Mouse (Mus musculus) heart, postnatal 10 days (tissue): Measurements from ENCODE around the gene Pold4. TPM values are rescaled to one million over a fixed set of nuclear protein-coding genes. Genes with fewer than 3 reads are reported as not detected.
A peak's percentile ranks its signal among the peaks of the same experiment; 100 is the strongest.

Source experiments
- DNase-seq, 2 experiments: peaks; one replicate each; pipeline ENCODE4 v3.0.0; 2021
- intact Hi-C: fragments of 180-260 bp; cut with DNase I; formaldehyde crosslinking; loops from one replicate; pipeline ENCODE4 v1.15.1; 2025
- total RNA-seq, 2 experiments: library from RNA; stranded (reverse); gene quantifications; 2 replicates each; pipeline ENCODE4 v1.2.3; 2021

Gene Pold4
- total RNA-seq, 2 experiments from 2014 or later: 10.7 to 13.5 TPM

DNA sequence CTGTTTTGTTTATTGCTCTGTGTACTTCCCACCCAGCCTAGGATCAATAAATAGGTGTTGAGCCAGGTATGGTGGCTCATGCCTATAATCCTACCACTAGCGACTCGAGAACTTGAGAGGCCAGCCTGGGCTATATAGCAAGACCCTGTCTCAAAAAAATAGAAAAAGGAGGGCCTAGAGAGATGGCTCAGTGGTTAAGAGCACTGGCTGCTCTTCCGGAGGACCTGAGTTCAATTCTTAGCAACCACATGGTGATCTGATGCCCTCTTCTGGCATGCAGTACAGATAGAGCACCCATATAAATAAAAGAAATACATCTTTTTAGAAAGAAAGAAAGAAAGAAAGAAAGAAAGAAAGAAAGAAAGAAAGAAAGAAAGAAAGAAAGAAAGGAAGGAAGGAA, 28.6 kb upstream of the Pold4 start:
- DNase-seq: peak in 1 of 2 experiments; percentile 10
- intact Hi-C loops: loop anchor here (2.0 kb wide), 1 partner anchor 104 kb away; the partner anchor contains the start of gene Pitpnm1

DNA sequence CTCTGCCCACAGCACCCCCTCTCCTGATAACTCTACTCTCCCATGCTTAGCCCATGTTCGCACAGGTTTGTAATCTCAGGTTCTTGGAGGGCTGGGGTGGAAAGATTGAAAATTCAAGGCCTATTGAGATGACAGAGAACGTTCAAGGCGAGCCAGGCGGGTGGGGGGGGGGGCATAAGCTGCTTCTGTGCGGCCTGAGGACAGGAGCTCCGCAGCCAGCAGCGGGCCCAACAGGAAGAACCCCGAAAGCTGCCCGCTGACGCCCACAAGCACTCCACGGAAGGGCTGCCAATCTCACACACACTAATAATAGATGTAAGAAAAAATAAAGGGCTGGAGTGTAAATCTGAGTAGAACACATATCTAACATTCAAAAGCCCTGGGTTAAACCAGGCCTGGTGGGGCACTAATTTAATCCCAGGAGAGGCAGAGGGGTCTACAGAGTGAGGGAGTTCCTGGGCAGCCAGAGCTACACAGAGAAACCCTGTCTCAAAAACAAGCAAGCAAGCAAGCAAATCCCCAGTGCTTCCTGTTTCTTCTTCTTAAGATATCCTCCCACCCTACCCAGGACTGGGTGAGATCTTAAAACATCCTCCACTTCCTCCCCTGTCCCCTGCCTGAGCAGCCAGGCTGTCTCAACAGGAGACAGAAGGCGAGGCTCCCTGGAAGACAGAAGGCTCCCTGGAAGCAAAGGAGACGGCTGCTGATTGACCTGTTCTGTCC, 27.9 kb upstream of the Pold4 start:
- intact Hi-C loops: loop anchor here (2.0 kb wide), 1 partner anchor 105 kb away; the partner anchor contains the start of gene Pitpnm1
- peak in 1 of 2 experiments; percentile 24 for DNase-seq

DNA sequence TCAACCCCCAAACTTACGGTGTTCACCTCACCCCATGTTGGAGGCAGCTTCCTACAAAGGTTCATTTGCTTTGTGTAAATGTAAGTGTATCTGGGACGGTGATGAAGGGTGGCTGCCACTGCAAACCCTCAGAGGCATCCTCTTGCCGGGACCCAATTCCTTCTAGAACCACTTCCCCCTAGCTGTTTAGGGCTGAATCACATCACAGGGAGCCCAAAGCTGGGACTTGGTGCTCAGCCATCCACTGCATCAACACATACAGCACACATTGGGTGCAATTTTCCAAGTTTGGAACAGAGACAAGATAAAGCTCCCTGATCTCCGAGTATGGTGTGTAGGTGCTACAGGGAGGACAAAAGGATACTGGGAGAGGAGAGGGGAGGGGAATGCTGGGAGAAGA, 26.8 kb upstream of the Pold4 start:
- peak in 1 of 2 experiments; percentile 9 for DNase-seq
- intact Hi-C loops: loop anchor here (5.0 kb wide), 1 partner anchor 102 kb away; the partner anchor contains the start of gene Grk2

DNA sequence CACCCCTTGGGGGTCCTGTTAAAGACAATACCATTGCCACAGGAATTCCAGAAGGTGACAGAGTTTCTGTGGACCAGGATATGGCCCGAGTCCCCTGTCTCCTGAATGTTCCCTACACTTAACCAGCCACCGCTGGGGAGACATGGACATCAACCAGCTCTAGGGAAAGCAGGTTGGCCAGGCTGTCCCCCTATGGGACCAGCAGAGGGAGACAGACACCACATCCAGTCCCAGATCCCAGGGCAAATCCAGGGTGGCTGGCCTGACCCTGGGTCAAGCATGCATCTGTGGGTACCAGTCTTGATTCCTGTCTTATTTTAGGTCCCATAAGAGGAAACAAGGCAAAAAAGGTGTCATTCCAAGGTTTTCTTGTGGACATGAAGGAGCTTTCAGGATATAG, 24.7 kb upstream of the Pold4 start:
- intact Hi-C loops: loop anchor here (1.0 to 5.0 kb wide), 2 partner anchors 21 to 100 kb away; partner anchors contain the start of gene Grk2
- peak; percentile 81 to 85 for DNase-seq

DNA sequence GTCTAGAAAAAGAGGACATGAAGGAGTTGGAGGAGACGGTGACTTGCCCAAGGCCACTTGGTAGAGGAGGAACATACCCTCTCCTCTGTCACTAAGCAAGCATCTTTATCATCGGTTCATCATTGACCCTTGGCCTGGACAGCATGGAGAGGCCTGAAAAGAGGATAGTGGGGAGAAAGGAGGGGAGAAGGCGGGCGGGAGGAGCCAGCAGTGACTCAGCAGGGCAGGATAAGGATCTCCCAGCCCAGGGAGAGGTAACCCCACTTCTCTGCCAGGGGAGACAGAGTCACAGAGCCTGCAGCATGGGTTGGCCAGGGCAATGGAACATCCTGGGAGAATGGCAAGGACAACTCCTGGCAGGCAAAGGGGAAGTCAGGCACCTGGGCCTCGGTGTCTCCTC, 23.1 kb upstream of the Pold4 start:
- no peak for DNase-seq
- intact Hi-C loops: loop anchor here (5.0 kb wide), 1 partner anchor 99 kb away; the partner anchor contains the start of gene Grk2

DNA sequence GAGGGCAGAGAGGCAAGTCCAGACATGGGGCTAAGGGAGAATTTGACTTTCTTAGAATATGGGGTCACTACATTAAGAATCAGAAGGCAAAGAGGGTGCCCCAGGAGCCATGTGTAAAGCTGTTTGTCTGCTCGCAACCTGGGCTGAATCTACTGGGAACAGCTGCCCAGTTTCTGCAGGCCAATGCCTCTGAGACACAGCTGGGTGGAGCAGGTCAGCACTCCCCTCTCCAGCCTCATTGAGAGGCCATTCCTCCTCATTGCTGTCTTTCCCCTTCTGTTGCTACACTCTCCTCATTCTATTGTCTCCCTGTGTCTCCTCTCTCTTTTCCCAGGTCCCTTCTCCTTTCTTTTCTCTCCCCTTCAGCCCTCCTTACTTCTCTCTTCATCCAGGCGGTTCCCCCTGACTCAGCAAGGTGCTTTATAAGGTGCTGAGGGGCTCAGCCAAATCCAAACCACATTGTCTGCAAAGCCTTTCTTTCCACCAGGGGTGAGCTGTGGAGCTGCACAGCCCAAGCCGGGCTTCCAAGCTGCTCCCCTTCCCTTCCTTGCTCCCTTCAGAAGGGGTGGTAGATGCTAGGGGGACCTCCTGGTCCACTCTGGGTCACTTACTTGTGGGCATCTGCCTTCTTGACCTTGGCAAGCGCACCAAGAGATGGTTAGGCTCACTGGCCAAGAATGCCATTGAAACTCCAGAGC, 19.7 kb upstream of the Pold4 start:
- intact Hi-C loops: no loop called here

DNA sequence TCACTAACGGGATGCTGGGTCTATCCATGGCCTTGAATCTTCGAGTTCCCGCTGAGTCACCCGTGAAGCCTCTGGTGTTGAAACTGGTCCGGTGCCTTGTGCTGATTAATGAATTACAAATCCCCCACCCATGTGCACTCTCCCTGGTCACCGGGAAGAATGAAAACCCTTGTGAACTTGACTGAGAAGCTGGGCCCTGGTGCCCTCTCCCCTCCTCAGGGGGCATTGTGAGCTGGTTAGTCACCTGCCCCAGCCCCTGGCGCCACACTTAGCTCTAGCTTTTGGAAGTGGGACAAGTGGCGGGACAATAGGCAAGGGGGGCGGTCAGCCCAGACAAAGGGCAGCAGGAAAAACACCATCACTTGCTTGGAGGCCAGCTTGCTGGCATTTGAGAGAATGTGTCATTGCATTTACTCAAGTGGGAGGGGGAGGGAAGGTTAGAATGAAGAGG, 18.1 kb upstream of the Pold4 start:
- intact Hi-C loops: no loop called here
- DNase-seq: peak in 1 of 2 experiments; percentile 47

More for the DNA sequence above, 19.7 kb upstream of the Pold4 start:
- no peak for DNase-seq

DNA sequence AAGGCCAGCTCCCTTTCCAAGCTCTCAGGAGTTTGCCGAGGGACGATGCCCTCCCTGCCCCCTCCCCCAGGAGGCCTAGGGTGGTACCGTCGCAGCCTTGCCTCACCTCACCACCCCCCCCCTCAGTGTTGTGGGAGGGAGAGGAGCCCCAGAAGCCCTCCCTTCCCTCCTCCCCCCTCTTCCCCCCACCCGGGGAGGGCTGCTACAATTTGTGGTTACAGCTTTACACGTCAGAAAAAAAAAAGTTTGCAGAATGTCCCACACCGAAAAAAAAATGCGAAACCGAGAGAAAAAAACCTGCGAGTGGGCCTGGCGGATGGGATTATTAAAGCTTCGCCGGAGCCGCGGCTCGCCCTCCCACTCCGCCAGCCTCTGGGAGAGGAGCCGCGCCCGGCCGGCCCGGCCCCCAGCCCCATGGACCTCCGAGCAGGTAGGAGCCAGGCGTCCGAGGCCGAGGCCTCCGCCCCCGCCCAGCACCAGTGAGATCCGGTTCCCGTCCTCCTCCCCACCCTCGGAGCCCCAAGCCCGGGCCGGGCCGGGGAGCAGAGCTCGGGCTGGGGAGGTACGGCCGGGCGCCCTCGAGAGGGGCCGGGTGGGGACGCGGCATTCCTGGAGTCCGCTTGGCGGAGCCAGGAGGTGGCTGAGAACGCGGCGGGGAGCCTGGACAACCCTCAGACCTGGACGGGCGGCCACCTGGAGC, 17.5 kb upstream of the Pold4 start, which contains the start of the genes Clcf1 and AC109138.7:
TSS of gene Clcf1 (plus strand) at position 168 of the 700 bp plus-strand sequence.
TSS of gene AC109138.7 (plus strand) at position 287 of the 700 bp plus-strand sequence.
- DNase-seq: peak; percentile 55 to 63
- intact Hi-C loops: no loop called here

DNA sequence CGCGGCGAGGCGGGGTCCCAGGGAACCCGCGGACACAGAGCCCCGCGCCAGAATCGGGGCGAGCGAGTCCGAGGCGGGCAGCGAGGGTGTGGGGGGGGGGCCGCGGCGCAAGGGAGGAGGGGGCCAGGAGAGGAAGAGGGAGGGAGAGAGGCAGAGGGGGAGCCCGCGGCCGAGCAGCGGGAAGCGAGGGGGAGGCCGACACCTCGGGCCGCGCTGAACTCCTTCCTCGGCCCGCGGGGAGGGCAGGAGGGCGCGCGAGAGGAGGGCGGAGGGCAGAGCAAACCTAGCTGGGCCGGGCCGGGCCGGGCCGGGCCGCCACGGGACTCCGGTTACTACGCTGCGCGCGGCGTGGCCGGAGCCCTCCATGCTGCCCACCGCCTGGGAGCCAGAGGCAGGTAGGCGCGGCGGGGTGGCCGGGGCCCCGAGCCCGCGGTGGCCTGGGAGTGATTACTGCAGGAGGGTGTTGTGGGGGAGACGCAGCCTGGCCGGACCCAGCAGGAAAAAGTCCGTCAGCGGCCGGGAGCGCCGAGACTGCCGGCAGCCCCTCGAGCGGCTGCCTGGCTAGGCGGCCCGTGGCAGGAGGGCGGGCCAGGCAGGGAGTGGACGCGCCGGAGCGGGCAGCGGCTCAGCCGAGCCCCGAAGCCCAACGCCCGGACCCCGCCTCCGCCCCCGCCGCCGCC, 16.8 kb upstream of the Pold4 start:
- peak; percentile 46 to 49 for DNase-seq
- intact Hi-C loops: no loop called here

DNA sequence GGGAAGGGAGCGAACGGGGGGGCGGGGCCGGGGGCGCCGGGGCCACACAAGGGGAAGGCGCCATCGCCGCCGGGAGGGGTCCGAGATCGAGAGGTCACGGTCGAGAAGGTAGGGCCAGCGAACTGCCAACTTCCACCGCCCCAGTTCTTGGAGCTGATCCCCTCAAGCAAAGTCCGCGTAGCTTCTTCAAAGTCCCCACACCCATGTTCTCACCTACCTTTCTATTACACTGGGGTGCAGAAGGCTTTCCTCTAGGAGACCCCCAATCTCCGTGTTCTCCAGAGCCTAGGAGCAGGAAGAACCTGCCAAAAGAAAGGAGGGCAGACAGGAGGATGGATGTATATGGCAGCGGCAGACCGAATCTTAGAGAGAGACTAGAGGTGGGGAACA, 16.3 kb upstream of the Pold4 start:
- no peak for DNase-seq
- intact Hi-C loops: no loop called here

DNA sequence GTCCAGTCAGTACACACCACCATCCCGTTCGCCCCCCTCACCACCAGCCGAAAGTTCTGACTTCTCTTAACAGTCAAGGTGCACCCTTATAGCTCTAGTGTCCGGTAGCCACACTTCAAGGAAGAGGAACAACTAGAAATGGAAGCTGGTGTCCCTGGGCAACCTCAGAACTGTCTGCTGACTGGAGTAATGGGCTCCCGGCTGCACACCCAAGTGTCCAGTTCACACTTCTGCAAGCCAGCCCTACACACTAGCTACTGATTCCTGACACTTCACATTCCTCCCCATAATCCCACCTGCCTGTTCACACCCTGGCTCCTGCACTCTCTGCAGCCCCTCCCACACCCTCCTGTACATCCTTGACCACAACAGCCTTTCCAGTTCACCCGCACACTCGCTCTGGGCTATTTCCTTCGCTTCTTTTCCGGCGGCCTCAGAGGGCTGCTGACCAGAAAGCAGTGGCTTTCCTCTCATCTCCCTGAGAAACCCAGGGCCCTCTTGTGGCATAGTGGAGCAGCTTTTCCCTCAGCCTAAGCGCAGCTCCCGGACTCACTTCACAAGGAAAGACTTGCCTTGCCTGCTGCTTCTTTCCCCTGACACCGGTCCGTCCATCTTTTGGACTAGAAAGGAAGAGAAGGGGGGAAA, 15.5 kb upstream of the Pold4 start:
- peak; percentile 61 to 67 for DNase-seq
- intact Hi-C loops: no loop called here

DNA sequence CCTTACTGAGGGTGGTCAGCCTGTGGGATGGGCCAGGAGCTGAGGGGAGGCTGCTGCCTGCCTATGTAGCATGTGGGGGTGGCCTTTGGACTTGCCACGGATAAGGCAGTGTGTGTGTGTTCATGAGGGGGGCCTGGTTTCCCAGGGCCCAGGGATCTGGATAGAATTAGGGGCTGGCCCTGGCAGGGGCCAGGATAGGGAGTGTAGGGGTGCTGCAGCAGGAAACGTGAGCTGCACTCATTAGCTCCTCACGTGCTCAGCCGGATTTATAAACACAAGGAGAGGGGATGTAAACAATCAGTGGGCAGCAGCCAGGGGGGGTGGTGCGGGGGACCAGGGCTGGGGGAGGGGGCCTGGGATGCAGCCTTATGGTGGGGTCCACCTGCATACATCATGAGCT, 14.6 kb upstream of the Pold4 start:
- no peak for DNase-seq
- intact Hi-C loops: no loop called here

DNA sequence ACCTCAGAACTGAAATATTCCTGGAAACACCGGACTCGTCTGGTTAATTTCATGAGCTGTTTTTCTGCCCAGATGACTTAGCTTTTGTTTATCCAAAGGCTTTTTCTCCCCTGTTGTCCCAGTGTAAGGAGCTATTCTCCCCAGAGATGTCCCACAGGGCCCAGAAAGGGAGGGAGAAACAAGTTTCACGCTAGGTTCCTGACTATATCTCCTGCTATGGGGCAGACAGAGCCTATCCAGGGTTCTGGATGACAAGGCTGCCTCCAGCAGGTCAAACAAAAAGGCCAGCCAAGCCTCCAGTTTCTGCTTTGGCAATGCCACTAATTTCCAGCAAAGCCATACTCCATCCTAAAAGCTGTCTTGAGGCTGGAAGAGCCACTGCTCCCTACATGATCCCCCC, 13.8 kb upstream of the Pold4 start:
- intact Hi-C loops: no loop called here
- no peak for DNase-seq

DNA sequence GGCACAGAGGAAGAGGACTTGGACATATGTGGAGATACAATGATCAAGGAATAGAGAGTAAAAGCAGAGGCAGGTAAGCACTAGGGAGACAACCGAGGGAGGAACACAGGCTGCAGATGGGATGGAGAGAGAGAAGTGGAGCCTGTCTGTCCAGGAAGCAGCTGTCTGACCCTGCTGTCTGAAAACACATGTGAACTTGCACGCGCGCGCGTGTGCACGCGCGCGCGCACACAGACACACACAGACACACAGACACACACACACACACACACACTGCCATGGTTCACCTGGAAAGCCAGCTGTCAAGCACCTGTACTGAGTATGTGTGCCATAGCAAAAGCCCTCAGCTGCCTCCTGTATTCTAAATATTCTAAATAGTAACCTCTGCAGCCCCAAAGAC, 13.4 kb upstream of the Pold4 start:
- no peak for DNase-seq
- intact Hi-C loops: no loop called here

DNA sequence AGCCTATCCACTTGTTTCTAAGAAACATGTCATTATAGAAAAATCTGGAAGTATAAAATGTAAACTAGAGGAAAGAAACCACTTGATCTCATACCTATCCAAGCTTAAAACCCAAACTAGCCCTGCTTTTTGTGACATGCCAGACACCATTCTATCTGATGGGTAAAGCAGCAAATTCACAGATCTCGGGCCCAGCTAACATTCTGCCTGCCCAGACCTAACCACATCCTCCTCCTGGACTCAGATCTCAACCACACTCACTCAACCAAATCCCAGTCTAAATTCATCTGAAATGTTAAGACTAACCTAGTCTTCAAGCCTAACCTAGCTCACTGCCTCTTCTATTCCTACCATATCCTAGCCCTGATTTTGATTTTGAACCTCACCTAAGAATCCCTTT, 12.9 kb upstream of the Pold4 start:
- intact Hi-C loops: no loop called here

DNA sequence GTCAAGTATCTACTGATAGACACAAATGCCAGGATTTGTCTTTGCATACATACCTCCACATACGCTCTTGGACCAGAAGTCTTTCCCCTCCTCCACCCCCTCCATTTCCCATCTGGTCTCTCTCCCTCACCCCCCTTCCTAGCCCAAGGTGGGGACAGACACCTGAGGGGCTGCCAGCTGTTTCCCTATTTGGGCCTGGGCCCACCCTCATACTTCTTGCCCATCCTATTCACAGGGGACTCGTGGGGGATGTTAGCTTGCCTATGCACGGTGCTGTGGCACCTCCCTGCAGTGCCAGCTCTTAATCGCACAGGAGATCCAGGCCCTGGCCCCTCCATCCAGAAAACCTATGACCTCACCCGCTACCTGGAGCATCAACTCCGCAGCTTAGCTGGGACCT, 11.8 kb upstream of the Pold4 start:
- DNase-seq: no peak
- intact Hi-C loops: no loop called here

More for the DNA sequence above, 12.9 kb upstream of the Pold4 start:
- DNase-seq: no peak

DNA sequence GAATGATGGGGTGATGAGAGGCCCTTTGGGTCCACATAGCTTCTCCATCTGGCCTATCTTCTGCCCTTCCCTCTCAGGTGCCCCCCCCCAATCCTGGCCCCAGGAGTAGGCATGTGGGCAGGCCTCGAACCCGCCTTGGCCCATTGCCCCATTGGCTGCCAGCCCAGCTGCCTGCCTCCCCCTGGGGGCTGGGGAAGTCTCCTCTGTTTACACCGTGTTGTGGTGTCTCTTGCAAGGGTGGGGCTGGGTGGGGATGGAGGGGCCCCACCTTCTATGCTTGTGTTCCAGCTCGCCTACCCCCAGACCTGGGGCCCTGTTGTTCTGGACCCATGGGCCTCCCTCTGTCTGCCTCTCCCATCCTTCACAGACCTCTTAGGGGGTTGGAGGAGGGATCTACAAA, 11.3 kb upstream of the Pold4 start:
- intact Hi-C loops: no loop called here
- peak in 1 of 2 experiments; percentile 10 for DNase-seq

DNA sequence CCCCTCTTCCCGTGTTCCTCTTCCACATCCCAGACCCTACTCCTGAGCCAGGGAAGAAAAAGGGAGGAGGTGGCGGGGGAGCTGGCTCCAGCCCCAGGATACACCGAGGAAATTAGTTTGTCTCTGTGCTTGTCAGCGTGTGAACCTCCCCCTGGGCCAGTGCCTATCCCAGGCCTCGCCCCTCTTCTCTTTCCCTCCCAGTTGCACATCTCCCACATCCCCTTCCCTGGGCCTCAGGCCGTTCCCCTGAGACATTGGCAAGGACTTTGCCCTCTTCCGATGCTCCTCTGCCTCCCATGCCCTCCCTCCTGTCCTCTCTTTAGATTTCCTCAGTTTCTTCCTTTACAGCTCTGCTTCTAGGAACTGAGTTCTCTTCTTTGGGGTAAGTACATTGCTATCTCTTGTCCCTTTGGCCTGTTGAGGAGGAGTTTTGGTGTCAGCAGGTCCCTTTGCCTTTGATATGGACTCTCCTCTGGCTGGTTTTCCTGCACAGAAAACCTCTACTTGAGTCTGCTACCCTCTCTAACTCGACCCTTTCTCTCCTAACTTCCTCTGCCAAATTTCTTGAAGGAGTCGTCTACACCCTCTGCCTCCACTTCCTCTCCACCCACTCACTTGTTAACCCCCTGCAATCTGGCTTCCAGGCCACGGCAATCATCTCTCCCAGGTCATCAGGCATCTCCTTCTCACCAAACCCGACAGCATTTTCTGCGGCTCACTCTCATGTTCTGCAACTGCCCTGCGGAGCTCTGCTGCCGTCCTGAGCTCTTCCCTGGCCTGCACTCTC, 10.5 kb upstream of the Pold4 start:
- intact Hi-C loops: no loop called here
- DNase-seq: peak; percentile 45 to 47

DNA sequence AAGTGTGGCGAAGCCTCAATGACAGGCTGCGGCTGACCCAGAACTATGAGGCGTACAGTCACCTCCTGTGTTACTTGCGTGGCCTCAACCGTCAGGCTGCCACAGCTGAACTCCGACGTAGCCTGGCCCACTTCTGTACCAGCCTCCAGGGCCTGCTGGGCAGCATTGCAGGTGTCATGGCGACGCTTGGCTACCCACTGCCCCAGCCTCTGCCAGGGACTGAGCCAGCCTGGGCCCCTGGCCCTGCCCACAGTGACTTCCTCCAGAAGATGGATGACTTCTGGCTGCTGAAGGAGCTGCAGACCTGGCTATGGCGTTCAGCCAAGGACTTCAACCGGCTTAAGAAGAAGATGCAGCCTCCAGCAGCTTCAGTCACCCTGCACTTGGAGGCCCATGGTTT, 9.5 kb upstream of the Pold4 start:
- intact Hi-C loops: no loop called here
- DNase-seq: no peak
